Mouse (Mus musculus) left cerebral cortex, postnatal 4 days (tissue): ENCODE results near the gene Tepsin. TPM values are rescaled to one million over a fixed set of nuclear protein-coding genes. Genes with fewer than 3 reads are reported as not detected.

Experiments used
- DNase-seq: peaks from one replicate; pipeline ENCODE4 v3.0.0-alpha.2; 2022
- intact Hi-C: fragments of 180-260 bp; cut with DNase I; formaldehyde crosslinking; loops from one replicate; pipeline ENCODE4 v1.15.1; 2025
- total RNA-seq, 2 experiments: library from RNA; stranded (reverse); gene quantifications; 2 replicates each; pipeline ENCODE4 v1.2.3; 2021

Gene Tepsin
- total RNA-seq, 2 experiments from 2014 or later = 18.9 to 19.5 TPM

DNA sequence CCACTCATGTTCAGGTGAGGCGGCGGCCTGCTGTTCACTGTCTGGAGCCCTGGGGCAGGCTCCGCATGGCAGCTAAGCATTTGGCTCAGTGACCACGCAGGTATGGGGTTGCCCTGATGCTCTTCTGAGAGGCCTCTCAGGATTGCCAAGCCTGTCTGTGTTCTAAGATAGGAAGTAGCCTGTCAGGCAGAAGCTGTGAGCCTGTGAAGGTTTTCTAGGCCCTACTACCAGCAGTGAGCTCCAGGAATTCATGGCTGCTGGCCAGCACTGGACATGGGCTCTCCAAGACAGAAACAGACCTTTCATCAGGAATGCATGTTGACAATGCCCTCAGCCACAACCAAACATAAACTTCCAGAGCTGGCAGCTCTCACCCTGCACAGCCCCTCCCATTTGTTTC lies 13.6 kb upstream of the Tepsin start:
- no peak for DNase-seq
- intact Hi-C loops = loop anchor here (5.0 kb wide), 1 partner anchor 195 kb away; no protein-coding TSS in a partner anchor

DNA sequence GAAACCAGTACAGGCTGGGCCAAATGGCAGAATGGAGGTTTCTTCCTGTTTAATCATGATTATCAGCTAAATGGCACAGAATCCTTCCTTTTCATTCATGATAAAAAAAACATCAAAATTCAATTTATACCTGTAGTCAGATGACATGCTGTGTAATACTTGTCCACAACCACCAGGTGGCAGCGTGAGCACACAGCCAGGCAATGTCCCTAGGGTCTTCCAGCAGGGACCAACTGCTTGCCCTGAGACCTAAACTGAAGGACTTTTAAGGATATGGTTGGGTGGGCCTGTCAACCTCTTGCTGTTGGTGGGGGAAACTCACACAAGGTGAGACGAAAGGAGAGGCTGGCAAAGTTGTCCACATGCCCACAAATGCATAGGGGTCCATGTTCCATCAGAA lies 12.5 kb upstream of the Tepsin start:
- intact Hi-C loops = loop anchor here (5.0 kb wide), 1 partner anchor 196 kb away; no protein-coding TSS in a partner anchor
- DNase-seq = peak; percentile 72

DNA sequence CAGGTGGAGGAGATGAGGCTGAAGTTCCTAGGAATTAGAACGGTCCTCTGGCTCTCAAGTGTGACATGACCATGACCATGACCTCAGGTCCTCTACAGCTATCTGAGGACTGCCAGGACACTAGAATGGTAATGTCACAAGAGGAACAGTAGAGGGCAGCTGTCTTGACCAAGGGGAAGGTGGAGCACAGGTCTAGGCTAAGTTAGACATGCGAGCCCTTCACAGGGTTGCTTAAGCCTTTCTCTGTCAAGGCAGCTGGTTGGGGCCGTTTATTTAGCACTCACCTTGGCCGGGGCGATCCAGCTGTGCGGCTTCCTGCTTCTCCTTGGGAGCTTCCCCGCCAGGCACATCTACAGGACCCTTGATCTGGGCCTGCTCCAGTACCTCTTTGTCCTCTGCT lies 12.0 kb upstream of the Tepsin start:
- no peak for DNase-seq
- intact Hi-C loops = loop anchor here (5.0 kb wide), 1 partner anchor 197 kb away; no protein-coding TSS in a partner anchor

DNA sequence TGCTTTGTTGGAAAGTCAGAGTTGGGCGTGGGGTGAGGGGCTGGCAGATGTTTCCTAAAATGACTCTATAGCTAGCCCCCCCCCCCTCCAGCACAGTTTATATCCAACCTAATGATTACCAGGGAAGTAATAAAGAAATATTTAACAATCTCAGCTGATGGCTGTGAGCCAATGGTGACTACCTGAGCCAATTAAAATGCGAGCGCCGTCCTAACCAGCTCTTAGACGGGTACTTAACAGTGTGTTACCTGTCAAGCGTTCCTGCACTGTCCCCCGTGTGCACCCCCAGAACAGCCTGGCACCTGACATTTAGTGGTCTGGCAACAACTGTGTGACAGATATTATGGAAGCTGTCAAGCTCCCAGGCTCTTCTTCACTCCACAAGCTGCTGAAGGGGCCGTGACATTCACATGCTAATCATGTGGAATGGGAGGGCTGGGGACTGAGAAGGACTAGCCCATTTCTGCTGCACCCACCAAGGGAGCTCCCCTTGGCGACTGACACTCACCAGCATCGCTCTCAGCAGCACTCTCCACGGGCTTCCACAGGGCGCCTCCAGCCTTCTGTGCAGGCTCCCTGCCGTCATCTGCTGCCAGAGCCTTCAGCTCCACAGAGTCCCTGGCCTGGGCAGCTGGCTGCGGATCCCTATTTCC lies 11.2 kb upstream of the Tepsin start:
- intact Hi-C loops = loop anchor here (5.0 kb wide), 1 partner anchor 198 kb away; no protein-coding TSS in a partner anchor
- DNase-seq = no peak

DNA sequence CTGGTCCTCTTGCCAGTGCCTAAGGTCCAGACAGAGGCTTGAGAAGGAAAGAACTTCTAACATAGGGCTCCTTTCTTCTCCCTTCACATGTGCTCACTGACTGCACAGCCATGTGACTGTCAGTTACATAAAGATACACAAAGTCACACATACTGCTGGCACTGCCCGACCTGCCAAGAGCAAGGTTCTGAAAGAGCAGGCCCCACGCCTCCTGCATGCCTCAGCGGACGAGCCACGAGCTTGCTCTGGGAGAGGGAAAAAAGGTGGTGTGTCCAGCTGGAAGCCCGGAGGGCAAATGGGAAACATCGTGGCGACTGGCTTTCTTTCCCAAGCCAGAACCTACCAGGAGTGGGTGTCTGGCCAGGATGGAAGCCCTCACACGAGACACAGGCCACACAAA lies 9.3 kb upstream of the Tepsin start:
- no peak for DNase-seq
- intact Hi-C loops = no loop called here

DNA sequence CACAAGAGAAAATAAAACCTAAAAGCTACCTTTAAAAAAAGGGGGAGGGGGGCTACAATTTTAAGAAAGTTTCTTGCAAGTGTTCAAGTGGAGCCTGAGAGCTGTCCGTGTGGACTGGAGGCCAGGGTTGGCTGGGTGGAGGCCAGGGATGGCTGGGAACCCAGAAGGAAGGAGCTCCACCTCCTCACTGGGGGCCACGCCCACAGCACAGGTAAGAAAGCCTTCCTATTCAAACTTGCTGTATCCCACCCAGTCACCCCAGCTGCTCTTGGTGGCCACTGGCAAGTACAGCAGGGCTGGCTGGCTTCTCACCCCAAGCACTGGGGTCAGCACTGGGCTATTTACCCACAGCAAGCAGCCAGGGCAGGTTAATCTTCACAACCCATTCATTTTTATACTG lies 8.5 kb upstream of the Tepsin start:
- DNase-seq = no peak
- intact Hi-C loops = no loop called here

DNA sequence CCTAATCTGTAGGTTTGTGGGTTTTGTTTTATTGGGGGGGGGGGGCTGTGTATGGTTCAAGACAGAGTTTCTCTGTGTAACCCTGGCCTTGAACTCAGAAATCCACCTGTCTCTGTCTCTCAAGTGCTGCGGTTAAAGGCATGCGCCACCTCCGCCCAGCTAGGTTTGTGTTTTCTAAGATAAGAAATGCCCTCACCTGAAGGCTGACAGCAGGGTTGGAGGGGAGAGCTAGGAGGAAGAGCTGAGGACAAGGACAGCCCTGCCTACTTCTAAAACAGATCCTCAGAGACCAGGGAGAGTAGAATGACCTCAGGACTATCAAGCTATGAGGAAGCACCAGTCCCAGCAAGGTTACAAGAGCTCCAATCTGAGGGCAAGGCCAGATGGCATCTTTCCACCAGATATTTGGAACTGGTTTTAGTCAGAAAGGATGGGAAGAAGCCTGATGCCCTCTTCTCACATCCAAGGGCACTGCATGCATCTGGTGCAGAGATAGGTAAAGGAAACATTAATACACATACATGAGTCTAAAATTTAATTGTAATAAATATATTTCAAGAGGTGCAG lies 5.0 kb upstream of the Tepsin start:
- DNase-seq = no peak
- intact Hi-C loops = no loop called here

DNA sequence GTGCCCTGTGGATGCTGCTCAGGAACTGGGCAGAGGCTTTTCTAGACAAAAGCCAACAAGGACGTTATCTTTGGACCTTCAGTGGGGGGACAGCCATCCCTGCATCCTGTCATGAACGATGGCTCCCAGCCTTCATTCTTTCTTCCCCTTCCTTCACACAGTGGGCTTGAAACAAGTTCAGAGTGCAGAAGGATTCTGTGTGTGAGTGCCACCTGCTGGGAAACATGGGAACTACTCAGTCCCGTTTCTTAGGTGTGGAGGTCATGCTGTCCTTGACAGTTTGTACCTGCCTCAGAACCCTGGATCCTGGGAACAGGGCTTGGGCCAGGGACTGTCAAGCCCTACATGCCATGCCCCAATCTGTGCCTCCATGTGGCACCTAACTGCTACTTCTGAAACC lies 2.5 kb upstream of the Tepsin start:
- intact Hi-C loops = no loop called here
- peak; percentile 72 for DNase-seq

DNA sequence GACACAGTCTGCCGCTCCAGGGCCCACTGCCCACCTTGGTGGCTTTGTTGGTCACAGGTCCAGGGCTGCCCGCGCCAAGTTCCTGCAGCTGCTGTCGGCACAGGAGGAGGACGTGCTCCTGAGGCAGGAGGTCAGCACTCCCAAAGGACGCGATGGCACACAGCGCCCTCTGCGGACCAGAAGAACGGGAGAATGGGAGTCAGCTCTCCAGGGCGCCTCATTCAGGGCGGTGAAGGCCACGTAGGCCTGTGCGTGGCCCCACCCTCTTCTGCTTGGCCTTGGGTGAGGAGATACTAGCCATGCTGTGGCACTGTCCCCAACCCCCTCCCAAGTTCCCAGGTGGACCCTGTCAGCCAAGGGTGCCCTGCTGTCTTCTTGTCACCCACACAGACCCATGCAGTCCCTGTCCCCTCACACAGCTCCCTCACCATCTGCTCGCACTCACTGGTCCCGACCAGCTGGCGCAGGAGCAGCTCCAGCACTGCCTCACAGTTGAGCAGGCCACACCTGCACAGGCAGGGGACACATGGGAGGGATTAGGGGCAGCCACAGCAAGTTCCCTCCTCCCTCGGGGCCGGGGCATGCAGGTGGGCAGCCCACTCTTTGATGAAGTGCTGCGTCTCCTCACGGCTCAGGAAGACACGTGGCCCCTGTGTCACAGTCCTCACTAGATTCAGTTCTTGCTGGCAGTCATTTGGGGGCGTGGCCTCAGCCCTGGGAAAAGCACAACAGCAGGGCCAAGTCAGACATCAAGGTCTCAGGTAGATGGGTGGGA lies 5.5 kb downstream of the Tepsin start:
- DNase-seq = no peak
- intact Hi-C loops = no loop called here

DNA sequence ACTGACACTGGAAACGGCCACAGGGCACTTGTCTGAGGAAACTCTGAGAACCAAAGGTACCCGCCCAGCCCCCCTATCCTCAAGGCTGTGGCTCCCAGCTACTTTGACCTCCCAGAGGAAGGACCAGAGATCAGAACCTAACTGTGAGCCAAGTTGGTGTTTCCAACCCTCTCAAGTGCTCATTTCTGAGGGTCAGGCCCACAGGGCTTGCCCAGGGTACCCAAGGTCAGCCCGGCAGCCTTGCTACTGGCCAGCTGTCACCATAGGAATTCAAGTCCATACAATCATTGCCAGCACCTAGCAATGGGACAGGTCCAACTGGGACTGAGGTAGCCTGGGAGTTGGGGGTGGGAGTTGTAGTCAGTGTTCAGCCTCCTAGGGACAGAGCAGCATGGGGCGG lies 7.9 kb downstream of the Tepsin start:
- intact Hi-C loops = no loop called here
- DNase-seq = no peak

DNA sequence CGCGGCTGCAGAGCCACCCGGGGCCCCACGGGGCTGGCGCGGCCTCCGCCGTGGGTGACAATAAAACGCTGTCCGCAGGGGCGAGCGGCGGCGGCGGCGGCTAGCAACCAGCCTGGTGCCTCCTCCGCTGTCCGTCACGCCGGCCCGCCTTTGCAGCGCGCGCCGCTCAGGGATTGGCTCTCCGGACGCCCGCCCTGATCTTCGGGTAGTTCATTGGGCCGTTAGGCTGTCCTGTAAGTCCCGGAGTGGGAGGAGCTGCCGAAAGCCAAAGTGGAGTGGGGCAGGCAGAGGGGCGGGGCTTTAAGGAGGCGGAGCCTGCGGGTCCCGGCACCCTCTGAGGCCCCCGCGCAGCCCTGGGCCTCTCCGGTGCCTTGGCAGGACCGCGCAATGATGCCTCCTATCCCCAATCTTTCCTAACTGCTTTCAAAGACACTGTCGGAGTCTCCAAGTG lies 11.8 kb downstream of the Tepsin start, which contains the start of gene Cep131:
Gene Cep131, minus strand, starts transcription at position 126 of the 451 bp plus-strand sequence.
- DNase-seq = peak; percentile 98
- intact Hi-C loops = no loop called here

DNA sequence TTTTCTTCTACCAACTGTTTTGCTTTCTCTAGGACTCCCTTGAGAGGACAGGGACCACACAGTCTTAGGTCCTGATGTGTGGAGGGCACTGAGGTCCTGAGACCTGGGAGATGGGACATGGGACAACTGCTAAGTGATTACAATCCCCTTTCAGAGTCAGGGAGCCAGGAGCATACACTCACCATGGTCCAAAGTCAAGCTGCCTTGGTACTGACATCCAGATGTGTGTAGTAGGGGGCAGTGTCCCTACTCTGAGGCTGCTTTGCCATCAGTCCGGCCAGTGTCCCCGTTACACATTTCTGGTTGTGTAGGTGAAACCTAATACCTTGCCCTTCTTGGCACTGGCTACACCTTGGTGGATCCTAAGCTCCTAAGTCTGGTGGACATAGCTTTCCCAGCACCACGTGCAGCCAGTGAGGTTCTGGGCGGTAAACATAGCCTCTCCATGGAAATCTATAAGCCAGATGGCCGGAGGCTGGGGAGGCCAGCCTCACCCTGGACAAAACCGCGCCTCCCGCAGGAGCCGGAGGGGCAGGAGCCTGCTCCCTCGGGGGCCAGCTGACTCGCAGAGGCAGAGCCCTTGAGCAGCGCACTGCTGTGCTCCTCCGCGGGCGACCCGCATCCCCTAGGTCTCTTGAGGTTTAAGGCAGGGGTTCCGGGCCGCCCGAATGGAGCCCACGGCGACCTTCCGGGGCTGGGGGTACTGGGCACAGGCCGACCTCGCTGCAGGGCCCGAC lies 12.5 kb downstream of the Tepsin start:
- DNase-seq = peak; percentile 45
- intact Hi-C loops = no loop called here

DNA sequence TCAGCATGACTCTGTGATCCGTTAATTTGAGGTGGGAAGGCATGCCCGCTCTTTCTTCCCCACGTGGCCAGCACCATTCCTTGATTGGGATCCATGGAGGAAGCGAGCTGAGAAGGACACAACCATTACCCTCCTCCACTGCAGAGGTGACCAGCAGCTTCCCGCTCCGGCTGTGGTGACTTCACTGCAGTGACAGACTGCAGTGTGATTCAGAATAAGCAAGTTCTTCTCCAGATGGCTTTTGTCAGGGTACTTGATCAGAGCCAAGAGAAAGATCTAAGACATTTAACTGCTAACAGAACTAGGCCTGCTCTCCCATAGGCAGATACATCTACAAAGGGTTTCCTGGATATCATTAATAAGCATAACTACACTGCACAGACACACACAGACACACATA lies 18.2 kb downstream of the Tepsin start:
- intact Hi-C loops = no loop called here
- DNase-seq = no peak

DNA sequence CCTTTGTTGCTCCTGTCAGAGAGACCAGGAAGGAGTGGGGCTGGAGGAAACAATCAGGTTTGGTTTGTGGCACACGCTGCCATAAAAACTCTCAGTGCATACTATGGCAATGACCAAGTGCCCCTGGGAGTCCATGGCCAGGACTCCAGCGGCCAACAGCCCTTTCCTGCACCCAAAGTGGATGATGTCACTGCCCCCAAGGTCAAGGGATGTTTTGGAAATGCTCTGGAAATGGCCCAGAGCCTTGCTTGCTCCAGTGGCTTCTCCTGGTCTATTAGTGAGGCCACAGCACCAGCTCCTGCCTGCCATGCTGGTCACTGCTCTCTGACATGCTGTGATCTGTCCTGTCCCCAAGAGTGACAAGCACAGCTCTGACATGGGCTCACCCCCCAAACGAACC lies 22.3 kb downstream of the Tepsin start:
- intact Hi-C loops = no loop called here
- no peak for DNase-seq

DNA sequence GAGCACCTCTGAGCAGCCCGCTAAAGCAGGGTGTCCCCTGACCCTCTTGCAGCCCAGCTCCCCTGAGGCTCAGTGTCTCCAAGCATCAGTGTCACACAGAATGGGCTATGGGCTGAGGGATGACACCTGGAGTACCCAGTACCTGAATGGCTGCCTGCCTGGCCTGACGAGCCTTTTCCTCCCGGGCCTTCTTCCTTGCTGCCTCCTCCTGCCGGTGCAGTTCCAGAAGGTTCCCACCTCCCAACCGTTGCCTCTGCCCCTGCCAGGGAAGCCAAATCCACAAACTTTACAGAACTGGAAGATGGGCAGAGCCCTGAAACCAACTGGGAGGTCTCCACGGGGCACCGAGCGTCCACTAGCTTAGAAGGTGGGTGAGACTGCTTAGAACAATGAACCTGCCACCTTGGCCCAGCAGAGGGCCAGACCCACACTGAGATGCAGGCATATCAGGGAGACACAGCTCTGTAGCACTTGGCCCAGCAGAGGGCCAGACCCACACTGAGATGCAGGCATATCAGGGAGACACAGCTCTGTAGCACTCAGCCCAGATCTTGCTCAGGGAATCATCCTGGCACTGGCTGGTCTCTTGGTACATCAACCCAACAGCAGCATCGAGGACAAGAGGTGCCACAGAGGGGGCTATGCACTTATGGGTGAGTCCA lies 25.4 kb downstream of the Tepsin start:
- intact Hi-C loops = no loop called here
- no peak for DNase-seq

DNA sequence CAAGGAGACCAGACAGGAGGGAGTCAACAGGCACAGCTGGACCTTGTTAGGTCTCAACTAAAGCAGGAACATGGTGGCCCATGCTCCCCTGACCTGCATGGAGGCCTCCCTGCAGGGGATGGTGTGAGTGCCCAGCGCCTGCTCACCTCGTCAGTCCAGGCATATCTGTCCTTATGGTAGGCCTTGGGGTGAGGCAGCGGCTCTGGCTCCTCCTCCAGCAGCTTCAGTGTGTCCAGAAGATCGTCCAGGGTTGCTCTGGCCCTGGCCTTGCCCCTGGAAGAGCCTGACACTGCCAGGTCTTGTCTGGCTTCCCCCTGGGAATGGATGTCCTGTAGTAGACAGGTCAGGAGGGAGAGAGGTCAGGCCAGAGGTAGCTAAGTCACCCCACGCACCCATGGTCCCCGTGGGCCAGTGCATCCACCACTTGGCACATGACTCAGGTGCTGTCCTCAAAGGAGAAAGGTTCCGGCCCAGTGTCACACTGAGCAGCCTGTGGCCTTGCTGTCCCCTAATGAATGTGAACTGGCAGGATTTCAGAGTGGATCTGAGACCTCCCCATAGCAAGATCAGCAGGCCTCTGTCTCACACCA lies 26.7 kb downstream of the Tepsin start:
- DNase-seq = no peak
- intact Hi-C loops = no loop called here

DNA sequence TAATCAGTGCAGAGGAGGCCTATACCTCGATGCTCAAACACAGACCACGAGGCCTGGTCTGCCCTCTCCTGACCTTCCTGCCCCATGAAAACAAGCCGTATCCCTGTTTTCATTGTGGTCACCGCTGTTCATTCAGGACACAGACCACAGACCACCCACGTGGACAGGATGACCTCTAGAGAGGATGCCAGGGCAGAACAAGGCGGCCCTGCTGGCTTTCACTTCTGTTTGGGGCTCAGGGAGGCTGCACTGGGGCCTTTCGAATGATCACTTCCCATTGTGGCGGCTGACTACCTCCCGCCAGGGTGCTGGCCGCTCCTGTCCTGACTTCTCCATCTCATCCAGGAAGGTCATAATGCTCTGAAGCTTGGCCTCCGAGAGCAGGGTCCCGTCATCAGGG lies 27.5 kb downstream of the Tepsin start:
- intact Hi-C loops = no loop called here
- DNase-seq = no peak

DNA sequence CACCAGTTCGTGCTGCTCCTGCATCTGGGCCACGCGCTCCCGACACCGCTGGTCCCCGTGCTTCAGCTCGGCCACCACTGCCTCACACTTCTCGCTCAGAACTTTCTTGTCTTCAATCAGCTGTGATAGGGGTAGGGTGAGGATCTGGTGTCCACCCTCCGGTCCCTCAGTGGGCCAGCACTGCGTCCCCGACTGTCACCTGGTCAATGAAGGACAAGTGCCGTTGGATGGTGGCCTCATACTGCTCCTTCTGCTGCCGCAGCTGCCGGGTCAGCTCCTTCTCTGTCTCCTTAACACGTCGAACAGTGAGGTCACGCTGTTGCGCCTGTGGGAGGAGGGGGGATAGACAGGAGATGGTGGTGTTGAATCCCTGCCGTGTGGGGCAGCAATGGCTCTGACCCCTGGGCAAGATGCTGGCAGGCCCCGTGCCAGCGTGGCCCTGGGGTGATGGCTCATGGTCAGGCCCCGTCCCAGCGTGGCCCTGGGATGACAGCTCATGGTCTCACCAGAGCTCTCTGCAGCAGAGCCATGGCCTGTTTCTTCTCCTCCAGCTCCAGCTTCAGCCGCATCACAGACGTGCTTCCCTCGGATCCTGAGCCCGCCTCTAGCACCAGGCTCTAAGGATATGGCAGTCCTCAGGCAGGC lies 28.1 kb downstream of the Tepsin start:
- intact Hi-C loops = no loop called here
- DNase-seq = no peak

DNA sequence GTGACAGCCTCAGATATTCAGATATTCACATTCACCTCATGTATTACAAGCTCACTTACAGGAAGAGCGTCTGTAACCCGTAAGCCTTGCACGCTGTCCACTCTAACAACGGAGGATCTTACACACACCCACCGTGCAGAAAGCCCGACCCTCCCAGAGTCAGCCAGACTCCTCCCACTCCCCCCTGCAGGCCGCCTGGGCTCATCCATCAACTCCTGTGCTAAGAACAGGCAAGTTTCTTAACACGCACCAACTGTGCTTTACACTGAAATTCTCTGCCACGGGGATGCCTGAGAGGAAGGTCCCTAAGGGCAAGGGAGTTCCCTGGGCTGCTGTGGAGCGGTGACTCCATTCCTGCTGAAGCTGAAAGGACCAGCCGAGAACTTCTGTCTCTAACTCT lies 29.3 kb downstream of the Tepsin start:
- DNase-seq = no peak
- intact Hi-C loops = no loop called here

DNA sequence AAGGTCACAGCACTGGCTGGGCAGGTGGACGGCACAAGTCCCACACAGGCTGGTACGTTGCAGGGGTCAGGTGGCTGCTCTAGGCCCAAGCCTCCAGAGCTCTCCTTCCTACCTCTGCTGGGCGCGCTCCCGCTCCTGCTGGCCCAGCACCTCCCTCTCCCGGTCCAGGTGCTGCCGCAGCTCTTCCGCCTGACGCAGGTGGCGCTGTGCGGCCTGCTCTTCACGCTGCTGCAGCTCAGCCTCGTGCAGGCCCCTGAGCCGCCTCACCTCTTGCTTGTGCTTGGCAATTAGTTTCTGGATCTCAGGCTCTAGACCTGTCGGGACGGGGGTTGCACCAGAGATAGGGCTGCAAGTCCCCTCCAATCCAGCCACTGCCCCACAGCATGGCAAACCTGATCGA lies 30.7 kb downstream of the Tepsin start:
- intact Hi-C loops = no loop called here

More for the DNA sequence above, 30.7 kb downstream of the Tepsin start:
- DNase-seq = no peak
